Mouse (Mus musculus) ES-Bruce4 (cell line): ENCODE measurements around the gene Fam207a. TPM values are rescaled to one million over a fixed set of nuclear protein-coding genes. Genes with fewer than 3 reads are reported as not detected.
A peak's percentile ranks its signal among the peaks of the same experiment; 100 is the strongest.

ENCODE experiments used
- H3K27ac ChIP-seq: 2 replicates; pipeline ENCODE4 v1.5.1; 2012; ENCODE audit warnings: low read length, inconsistent platforms; ENCODE audit not compliant: insufficient read depth
- H3K27me3 ChIP-seq: 2 replicates; pipeline ENCODE4 v1.6.1; 2012; ENCODE audit warnings: mild to moderate bottlenecking, low read length, inconsistent platforms; ENCODE audit not compliant: control insufficient read depth, poor library complexity, insufficient read depth, severe bottlenecking
- H3K36me3 ChIP-seq: 2 replicates; pipeline ENCODE4 v1.6.1; 2012; ENCODE audit warnings: inconsistent platforms, mild to moderate bottlenecking, low read length, moderate library complexity; ENCODE audit not compliant: control insufficient read depth, poor library complexity, insufficient read depth, severe bottlenecking
- H3K4me1 ChIP-seq: one replicate; pipeline ENCODE4 v1.8.1; 2011; ENCODE audit warnings: low read length; ENCODE audit not compliant: control insufficient read depth, insufficient read depth
- H3K4me3 ChIP-seq: 2 replicates; pipeline ENCODE4 v1.5.1; 2011; ENCODE audit warnings: low read depth, mild to moderate bottlenecking, low read length
- H3K9ac ChIP-seq: 2 replicates; pipeline ENCODE4 v1.6.1; 2012; ENCODE audit warnings: low read depth, mild to moderate bottlenecking, inconsistent platforms; ENCODE audit not compliant: poor library complexity, severe bottlenecking
- H3K9me3 ChIP-seq: replicated peaks from 2 replicates; pipeline ENCODE4 v1.6.1; 2012; ENCODE audit warnings: mild to moderate bottlenecking, low read length, inconsistent platforms; ENCODE audit not compliant: control insufficient read depth, poor library complexity, insufficient read depth, severe bottlenecking
- CTCF ChIP-seq: IDR thresholded peaks from one replicate; pipeline ENCODE4 v1.8.1; 2011; ENCODE audit warnings: low read depth, low read length
- EP300 ChIP-seq: IDR thresholded peaks from 2 replicates; pipeline ENCODE4 v1.6.1; 2011; ENCODE audit warnings: low read depth, low read length; ENCODE audit not compliant: insufficient read depth
- POLR2A ChIP-seq: IDR thresholded peaks from one replicate; pipeline ENCODE4 v1.8.1; 2011; ENCODE audit warnings: low read length; ENCODE audit not compliant: insufficient read depth
- polyA plus RNA-seq: library from polyadenylated mRNA; stranded (reverse); fragments of >200 nt; gene quantifications from 2 replicates; pipeline ENCODE4 v1.2.4, GENCODE M21; 2011; ENCODE audit warnings: low read depth; ENCODE audit not compliant: missing spikeins, insufficient read depth, insufficient read length

Gene Fam207a
- polyA plus RNA-seq, 1 experiment, result 23.2 TPM

GRCm38 (mm10) chr10:77528634-77529033 lies 13.0 kb upstream of the Fam207a start:
- no peaks in the 10 kb centered on the region for H3K36me3 ChIP-seq
- H3K27me3 ChIP-seq, result no peaks in the 10 kb centered on the region
- no peak overlapping the region for H3K27ac ChIP-seq
- H3K9me3 ChIP-seq, result no peaks in the 10 kb centered on the region
- no peaks in the 10 kb centered on the region for H3K4me1 ChIP-seq
- H3K4me3 ChIP-seq, result no peak overlapping the region
- TF ChIP-seq EP300 (no peak), POLR2A (no peak), CTCF (no peak)
- H3K9ac ChIP-seq, result no peak overlapping the region

GRCm38 (mm10) chr10:77526488-77526887 lies 10.9 kb upstream of the Fam207a start:
- no peak overlapping the region for H3K4me3 ChIP-seq
- no peaks in the 10 kb centered on the region for H3K36me3 ChIP-seq
- H3K4me1 ChIP-seq, result no peaks in the 10 kb centered on the region
- TF ChIP-seq EP300 (no peak), POLR2A (no peak), CTCF (no peak)
- no peak overlapping the region for H3K9ac ChIP-seq
- H3K27me3 ChIP-seq, result no peaks in the 10 kb centered on the region
- H3K27ac ChIP-seq, result no peak overlapping the region
- no peaks in the 10 kb centered on the region for H3K9me3 ChIP-seq

- Histone ChIP-seq H3K4me1 (no peaks in the 10 kb centered on the region), H3K27ac (no peak overlapping the region), H3K27me3 (no peaks in the 10 kb centered on the region), H3K4me3 (no peak overlapping the region; the same call in 1 of the 2 replicates), H3K36me3 (no peaks in the 10 kb centered on the region), H3K9ac (no peak overlapping the region), H3K9me3 (no peaks in the 10 kb centered on the region)
- TF ChIP-seq EP300 (no peak), POLR2A (no peak), CTCF (no peak)
These were observed 7.7 kb upstream of the Fam207a start for GRCm38 (mm10) chr10:77523321-77523720.

DNA sequence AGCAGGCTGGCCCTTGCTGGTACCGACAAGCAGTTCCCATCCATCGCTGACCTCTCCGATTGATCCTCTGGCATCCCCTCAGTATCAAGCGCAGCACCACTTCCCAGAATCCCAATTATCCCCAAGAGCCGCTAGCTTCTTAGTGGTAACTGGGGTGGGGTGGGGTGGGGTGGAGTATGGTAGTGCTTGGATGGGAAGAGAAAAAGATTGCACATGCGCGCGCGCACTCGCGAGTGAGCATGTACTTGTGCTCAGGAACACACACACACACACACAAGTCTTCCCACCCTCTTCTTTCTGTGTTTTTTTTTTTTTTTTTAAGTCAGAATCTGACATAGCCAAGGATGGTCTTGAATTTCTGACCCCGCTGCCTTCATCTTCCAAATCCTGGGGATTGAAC lies 7.2 kb upstream of the Fam207a start:
- Histone ChIP-seq H3K9ac (peak overlapping the region; percentile 10), H3K9me3 (no peaks in the 10 kb centered on the region), H3K27ac (no peak overlapping the region), H3K36me3 (no peaks in the 10 kb centered on the region), H3K4me3 (peak overlapping the region; percentile 25; the same call in 1 of the 2 replicates), H3K4me1 (peaks cover 2% of the 10 kb centered on the region), H3K27me3 (no peaks in the 10 kb centered on the region)
- TF ChIP-seq EP300 (no peak), CTCF (no peak), POLR2A (no peak)

DNA sequence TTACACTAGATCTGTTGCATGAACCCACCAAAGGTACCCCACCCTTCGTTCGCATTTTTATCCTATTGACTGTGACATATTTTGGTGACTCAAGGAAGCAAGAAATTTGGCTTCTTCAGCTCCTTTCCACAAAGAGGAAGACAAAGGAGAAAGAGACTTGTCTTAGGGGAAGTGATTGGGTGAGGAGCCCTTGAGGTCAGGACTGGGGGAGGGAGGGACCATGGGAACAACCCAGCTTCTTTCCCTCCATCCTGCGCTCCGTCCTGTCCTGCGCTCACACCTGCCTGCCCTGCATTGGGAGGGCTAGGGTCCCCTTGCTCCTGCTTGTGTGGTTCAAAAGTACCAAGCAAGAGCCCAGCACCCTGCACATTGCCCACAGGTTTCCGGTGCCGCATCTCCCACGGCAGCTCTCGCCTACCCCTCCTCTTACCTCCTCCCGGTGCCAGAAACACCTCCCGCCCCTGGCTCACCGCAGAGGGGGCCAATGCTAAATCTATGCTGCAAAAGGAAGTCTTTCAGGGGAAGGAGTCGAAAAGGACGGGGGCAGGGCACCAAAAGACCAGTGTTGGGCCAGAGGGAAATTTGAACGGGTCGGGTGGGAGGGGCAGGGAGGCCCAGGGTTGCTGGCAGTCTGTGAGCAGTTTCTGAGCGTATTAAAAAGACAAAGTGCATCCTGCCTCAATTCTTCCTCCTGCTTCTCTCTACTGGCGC lies 6.6 kb upstream of the Fam207a start:
- TF ChIP-seq CTCF (no peak), EP300 (no peak), POLR2A (no peak)
- peak overlapping the region; percentile 25 for H3K4me3 ChIP-seq
- H3K27me3 ChIP-seq, result no peaks in the 10 kb centered on the region
- no peaks in the 10 kb centered on the region for H3K36me3 ChIP-seq
- H3K9ac ChIP-seq, result peak overlapping the region; percentile 10
- H3K27ac ChIP-seq, result no peak overlapping the region
- peaks cover 2% of the 10 kb centered on the region for H3K4me1 ChIP-seq
- H3K9me3 ChIP-seq, result no peaks in the 10 kb centered on the region

- Histone ChIP-seq H3K27me3 (no peaks in the 10 kb centered on the region), H3K4me3 (no peak overlapping the region), H3K27ac (no peak overlapping the region), H3K9ac (no peak overlapping the region), H3K36me3 (no peaks in the 10 kb centered on the region), H3K9me3 (no peaks in the 10 kb centered on the region), H3K4me1 (peaks cover 2% of the 10 kb centered on the region)
- TF ChIP-seq POLR2A, result no peak
- no peak for TF ChIP-seq CTCF
- TF ChIP-seq EP300, result no peak
These were observed 4.9 kb upstream of the Fam207a start for GRCm38 (mm10) chr10:77520497-77520896.
